Mouse (Mus musculus): Measurements from ENCODE around the gene Rilp. TPM values are rescaled to one million over a fixed set of nuclear protein-coding genes. Genes with fewer than 3 reads are reported as not detected.

Gene Rilp
- polyA plus RNA-seq, 1 experiment = 2.9 TPM

DNA sequence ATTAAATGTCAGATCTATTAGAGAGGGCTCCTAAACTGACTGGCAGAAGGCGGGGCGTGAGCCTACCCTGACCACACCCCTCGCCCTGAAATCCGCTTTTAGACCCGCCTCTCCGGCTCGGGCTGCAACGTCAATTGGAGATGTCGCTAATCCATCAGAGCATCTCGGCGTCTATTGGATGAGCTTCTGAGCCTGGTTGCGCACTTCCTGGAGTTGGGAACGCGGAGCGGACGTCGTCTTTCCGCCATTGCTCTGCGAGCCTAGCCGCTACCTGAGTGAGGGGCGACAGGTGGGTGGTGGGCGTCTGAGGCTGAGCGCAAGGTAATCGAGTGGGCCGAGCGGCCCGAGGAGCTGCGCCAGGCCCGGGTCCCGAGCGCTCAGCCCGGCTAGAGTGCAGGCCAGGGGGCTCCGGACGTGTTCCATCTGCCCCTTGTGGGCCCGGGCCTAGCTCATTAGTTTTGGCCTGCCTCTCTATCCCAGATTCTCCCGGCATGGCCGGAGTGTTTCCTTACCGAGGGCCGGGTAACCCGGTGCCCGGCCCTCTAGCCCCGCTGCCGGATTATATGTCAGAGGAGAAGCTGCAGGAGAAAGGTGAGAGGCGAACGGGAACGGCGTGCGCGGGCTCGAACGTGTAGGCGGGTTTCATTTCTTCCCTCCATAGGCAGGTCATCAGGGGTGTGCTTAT lies 23.2 kb upstream of the Rilp start, which contains the start of gene Prpf8:
Prpf8 (plus strand) TSS at position 216 of the 685 bp plus-strand sequence.
- DNase-seq (ENCODE audit: extremely low spot score in 1 of 2, low spot score in 1 of 2) = peak; percentile 98 to 99

DNA sequence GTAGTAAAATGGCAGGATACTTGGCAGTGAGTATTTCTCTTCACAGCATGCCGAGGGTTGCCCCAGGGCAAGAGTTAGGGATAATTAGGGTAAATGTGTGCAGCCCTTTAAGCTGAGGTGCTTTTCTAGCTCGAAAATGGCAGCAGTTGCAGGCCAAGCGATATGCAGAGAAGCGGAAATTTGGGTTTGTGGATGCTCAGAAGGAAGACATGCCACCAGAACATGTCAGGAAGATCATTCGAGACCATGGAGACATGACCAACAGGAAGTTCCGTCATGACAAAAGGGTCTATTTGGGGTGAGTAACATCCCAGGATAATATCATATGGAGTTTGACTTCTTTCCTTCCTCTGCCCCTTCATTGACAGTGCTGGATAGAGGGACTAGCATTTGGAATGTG lies 22.4 kb upstream of the Rilp start:
- DNase-seq (ENCODE audit: extremely low spot score in 1 of 2, low spot score in 1 of 2) = no peak

- DNase-seq (ENCODE audit: extremely low spot score in 1 of 2, low spot score in 1 of 2) = no peak
Measured at GRCm38 (mm10) chr11:75494296-75495049, 15.4 kb upstream of the Rilp start.

- no peak for DNase-seq (ENCODE audit: extremely low spot score in 1 of 2, low spot score in 1 of 2)
Measured at GRCm38 (mm10) chr11:75498126-75498525, 11.8 kb upstream of the Rilp start.

DNA sequence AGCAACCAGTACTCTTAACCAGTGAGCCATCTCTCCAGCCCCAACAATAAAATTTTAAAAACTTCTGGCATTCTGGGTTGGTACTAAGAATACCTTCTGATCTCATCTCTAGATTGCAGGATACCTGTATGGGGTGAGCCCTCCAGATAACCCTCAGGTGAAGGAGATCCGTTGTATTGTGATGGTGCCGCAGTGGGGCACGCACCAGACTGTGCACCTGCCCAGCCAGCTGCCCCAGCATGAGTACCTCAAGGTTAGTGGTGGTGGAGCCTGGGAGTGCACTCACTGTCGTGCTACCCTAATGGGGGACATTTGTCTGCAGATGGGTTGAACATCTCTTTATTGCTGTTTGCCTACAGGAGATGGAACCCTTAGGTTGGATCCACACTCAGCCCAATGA lies 1.7 kb upstream of the Rilp start:
- DNase-seq (ENCODE audit: extremely low spot score in 1 of 2, low spot score in 1 of 2) = no peak

DNA sequence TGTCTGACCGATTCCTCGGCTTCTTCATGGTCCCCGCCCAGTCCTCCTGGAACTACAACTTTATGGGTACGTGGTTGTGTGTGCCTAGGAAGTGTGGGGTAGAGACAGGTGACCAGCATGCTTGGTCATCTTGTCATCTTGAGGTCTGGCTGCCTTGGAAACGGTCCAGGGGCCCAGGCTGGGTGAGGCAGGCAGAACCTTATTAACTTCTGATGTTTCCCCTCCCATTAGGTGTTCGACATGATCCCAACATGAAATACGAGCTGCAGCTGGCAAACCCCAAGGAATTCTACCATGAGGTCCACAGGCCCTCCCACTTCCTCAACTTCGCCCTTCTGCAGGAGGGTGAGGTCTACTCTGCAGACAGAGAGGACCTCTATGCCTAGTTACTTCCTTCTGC lies 990 bp upstream of the Rilp start:
- DNase-seq (ENCODE audit: extremely low spot score in 1 of 2, low spot score in 1 of 2) = no peak

DNA sequence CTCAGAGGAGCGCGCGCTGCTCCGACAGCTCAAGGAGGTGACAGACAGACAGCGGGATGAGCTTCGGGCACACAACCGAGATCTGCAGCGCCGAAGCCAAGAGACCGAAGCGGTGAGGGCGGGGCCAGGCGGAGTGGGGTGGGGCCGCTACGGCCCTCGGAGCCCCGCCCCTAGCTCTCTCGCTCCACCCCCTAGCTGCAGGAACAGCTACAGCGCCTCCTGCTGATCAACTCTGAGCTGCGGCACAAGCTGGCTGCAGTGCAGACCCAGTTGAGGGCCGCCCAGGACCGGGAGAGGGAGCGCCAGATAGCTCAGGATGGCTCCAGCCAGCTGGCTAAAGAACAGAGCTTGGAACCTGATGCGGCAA lies 716 bp downstream of the Rilp start:
- peak; percentile 70 to 91 for DNase-seq (ENCODE audit: extremely low spot score in 1 of 2, low spot score in 1 of 2)

DNA sequence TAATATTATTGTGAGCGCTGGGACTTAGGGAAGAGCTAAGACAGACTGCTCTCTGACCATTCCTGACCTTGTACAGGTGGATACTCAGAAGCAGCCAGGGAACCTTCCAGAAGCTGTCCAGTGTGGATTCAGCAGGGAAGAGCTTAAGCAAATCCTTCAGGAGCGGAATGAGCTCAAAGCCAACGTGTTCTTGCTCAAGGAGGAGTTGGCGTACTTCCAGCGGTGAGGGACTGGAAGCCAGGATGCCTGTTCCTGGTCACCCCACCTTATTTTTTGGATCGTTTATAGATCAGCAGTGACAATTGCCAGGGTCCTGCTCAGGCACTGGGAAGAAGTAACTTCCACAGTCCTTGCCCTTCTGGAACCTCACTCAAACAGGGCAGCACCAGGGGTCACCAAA lies 1.3 kb downstream of the Rilp start:
- peak in 1 of 2 experiments; percentile 23 for DNase-seq (ENCODE audit: extremely low spot score in 1 of 2, low spot score in 1 of 2)

GRCm38 (mm10) chr11:75512301-75513018 lies 2.6 kb downstream of the Rilp start:
- no peak for DNase-seq (ENCODE audit: extremely low spot score in 1 of 2, low spot score in 1 of 2)

GRCm38 (mm10) chr11:75513336-75513735 lies 3.4 kb downstream of the Rilp start, which contains the start of gene Scarf1:
Gene Scarf1 (plus strand): TSS chr11:75513540.
- no peak for DNase-seq (ENCODE audit: extremely low spot score in 1 of 2, low spot score in 1 of 2)

DNA sequence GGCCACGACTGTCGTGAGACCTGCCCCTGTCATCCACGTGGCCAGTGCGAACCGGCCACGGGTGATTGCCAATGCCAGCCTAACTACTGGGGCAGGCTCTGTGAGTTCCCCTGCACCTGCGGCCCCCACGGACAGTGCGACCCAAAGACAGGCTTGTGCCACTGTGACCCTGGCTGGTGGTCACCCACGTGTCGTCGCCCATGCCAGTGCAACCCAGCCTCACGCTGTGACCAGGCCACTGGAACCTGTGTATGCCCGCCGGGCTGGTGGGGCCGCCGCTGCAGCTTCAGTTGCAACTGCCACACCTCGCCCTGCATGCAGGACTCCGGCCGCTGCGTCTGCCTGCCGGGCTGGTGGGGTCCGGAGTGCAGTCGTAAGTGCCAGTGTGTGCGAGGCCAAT lies 5.3 kb downstream of the Rilp start:
- no peak for DNase-seq (ENCODE audit: extremely low spot score in 1 of 2, low spot score in 1 of 2)

GRCm38 (mm10) chr11:75519834-75520633 lies 10.1 kb downstream of the Rilp start:
- peak in 1 of 2 experiments; percentile 25 for DNase-seq (ENCODE audit: extremely low spot score in 1 of 2, low spot score in 1 of 2)

GRCm38 (mm10) chr11:75521609-75522008 lies 11.7 kb downstream of the Rilp start:
- DNase-seq (ENCODE audit: extremely low spot score in 1 of 2, low spot score in 1 of 2) = no peak

DNA sequence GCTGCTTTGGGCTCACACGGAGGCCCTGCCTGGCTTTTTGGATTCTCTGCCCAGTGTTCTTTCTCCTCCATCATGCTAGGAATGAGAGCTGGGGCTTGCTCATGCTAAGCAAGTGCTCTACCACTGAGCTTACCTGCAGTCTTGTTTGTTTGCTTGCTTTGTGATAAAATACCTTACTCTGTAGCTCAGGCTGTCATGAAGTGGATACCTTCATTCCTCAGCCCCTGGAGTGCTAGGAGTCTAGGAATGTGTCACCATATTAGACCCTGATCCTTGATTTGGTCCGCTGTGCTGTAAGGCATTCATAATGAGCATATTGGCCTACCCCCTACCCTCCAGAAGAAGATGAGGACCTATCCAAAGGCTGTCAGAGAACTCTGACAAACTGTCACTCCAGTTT lies 12.9 kb downstream of the Rilp start:
- DNase-seq (ENCODE audit: extremely low spot score in 1 of 2, low spot score in 1 of 2) = no peak

DNA sequence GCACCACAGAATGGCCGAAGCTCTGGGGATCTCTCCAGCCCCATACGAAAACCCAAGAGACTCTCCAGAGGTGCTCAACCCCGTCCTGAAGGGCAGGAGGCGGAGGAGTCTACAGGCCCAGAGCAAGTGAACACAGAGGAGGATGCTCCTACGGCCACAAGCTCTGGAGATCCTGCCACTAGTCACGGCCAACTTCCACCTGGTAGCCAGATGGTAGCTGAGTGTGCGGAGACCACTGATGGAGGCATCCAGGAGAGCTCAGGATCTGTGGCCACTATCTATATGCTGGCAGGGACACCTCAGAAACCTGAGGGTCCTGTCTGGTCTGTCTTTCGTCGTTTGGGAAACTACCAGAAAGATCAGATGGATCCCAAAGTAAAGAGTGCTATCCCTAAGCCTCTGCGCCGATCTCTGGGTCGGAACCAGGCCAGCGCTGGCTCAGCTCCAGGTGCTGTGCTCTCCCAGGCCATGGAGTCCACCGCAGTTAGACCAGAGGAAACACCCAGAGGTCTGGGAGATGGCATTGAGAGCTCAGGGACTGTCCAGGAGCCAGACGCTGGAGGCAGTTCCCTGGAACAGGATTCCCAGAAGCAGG lies 15.7 kb downstream of the Rilp start:
- DNase-seq (ENCODE audit: extremely low spot score in 1 of 2, low spot score in 1 of 2) = no peak

DNA sequence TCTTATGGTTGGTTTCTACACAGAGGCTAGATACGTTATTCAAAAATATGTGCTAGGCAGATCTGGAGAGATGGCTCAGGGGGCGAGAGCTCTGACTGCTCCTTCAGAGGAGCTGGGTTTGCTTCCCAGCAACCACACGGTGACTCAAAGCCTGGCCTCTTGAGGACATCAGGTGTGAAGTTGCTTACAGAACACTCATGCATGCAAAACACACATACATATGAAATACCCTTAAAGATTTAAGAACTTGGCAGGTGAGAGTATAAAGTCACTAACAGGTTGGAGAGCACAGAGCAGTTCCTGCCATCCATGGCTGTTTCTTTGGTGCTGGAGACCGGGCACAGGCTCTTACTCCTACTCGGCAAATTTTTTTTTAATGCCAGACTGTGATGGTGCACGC lies 17.0 kb downstream of the Rilp start:
- no peak for DNase-seq (ENCODE audit: extremely low spot score in 1 of 2, low spot score in 1 of 2)

DNA sequence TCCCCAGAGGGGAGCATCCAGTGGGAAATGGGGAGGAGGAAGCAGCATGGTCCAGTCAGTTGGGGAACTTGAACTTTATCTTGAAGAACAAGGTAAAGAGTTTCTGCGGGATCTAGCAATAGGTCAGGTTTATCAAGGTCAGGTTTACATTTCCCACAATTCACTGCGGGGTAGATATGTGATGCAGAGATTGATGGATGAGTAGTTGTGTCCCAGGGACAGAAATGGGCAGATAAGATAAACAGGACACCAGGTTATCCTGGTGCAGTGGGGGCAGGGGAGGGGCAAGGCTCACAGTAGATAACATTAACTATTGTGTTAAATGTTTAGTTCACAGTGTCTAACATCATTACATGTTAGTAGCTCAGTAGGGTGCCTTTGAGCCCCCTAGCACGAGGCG lies 19.9 kb downstream of the Rilp start:
- no peak for DNase-seq (ENCODE audit: extremely low spot score in 1 of 2, low spot score in 1 of 2)

- DNase-seq (ENCODE audit: extremely low spot score in 1 of 2, low spot score in 1 of 2) = peak; percentile 81 to 100
Measured at GRCm38 (mm10) chr11:75530325-75530724, 20.4 kb downstream of the Rilp start.

DNA sequence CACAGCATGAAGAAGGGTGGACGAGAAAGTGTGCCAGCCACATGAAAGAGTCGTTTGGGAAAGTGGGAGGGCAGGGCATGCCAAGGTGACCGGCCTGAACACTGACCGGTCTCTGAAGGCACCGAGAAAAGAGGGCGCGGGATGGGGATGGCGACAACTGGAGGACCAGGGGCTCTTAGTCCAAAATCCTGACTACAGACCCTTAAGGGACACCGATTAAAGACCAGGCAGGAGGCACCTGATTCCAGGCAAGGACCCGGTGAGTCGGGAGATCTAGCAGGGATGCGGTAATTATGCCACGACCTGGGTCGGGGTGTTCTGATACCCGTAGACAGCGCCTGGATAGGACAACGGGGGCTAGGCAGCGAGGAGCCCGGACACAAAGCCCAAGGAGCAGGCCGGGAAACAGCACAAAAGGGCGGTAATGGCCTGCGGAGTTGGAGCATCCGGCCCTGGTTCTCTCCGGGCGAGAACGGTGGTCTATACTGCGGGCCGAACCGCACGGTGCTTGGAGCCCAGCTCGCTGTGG lies 21.0 kb downstream of the Rilp start:
- DNase-seq (ENCODE audit: extremely low spot score in 1 of 2, low spot score in 1 of 2) = peak in 1 of 2 experiments; percentile 25

Measured in frontal cortex, adult 2 months (tissue).